Mouse (Mus musculus): Measurements from ENCODE around the gene Xylt2. TPM values are rescaled to one million over a fixed set of nuclear protein-coding genes. Genes with fewer than 3 reads are reported as not detected.

Xylt2 gene
- polyA plus RNA-seq, 1 experiment from 2014 or later, result 31.5 TPM

GRCm38 (mm10) chr11:94617646-94618045 lies 59.7 kb downstream of the Xylt2 start:
- Histone ChIP-seq H3K4me2 (no peak overlapping the region), H3K27ac (ENCODE audit: low read depth) (no peak overlapping the region), H3K4me1 (ENCODE audit: insufficient read depth) (no peaks in the 10 kb centered on the region), H3K9ac (no peak overlapping the region), H3K4me3 (ENCODE audit: low read depth, low read length) (no peak overlapping the region), H3K36me3 (ENCODE audit: insufficient read depth) (no peaks in the 10 kb centered on the region), H3K9me3 (ENCODE audit: low read depth, low read length) (no peaks in the 10 kb centered on the region), H3K27me3 (ENCODE audit: insufficient read depth, low read length) (no peaks in the 10 kb centered on the region)
- WGBS, result 79% methylated on average over 2 of the region's 2 CpGs
- DNase-seq (no peak), ATAC-seq (ENCODE audit: insufficient read depth) (no peak)
- TF ChIP-seq CTCF (IDR thresholded peaks at IDR 0.05; ENCODE audit: low read depth), result no peak

- DNase-seq (no peak), ATAC-seq (ENCODE audit: insufficient read depth) (no peak)
- no peaks in the 10 kb centered on the region for H3K4me1 ChIP-seq (ENCODE audit: insufficient read depth)
- no peak overlapping the region for H3K4me3 ChIP-seq (ENCODE audit: low read depth, low read length)
- TF ChIP-seq CTCF (IDR thresholded peaks at IDR 0.05; ENCODE audit: low read depth), result no peak
- no peak overlapping the region for H3K4me2 ChIP-seq
- no peak overlapping the region for H3K27ac ChIP-seq (ENCODE audit: low read depth)
- no peaks in the 10 kb centered on the region for H3K27me3 ChIP-seq (ENCODE audit: insufficient read depth, low read length)
- 27% methylated on average over 4 of the region's 4 CpGs for WGBS
- no peaks in the 10 kb centered on the region for H3K9me3 ChIP-seq (ENCODE audit: low read depth, low read length)
- H3K36me3 ChIP-seq (ENCODE audit: insufficient read depth), result no peaks in the 10 kb centered on the region
- no peak overlapping the region for H3K9ac ChIP-seq
Observed at GRCm38 (mm10) chr11:94615494-94615893, 61.8 kb downstream of the Xylt2 start.

GRCm38 (mm10) chr11:94614603-94615002 lies 62.7 kb downstream of the Xylt2 start:
- Histone ChIP-seq H3K27ac (ENCODE audit: low read depth) (no peak overlapping the region), H3K27me3 (ENCODE audit: insufficient read depth, low read length) (no peaks in the 10 kb centered on the region), H3K4me2 (no peak overlapping the region), H3K4me1 (ENCODE audit: insufficient read depth) (no peaks in the 10 kb centered on the region), H3K4me3 (ENCODE audit: low read depth, low read length) (no peak overlapping the region), H3K9ac (no peak overlapping the region), H3K36me3 (ENCODE audit: insufficient read depth) (no peaks in the 10 kb centered on the region), H3K9me3 (ENCODE audit: low read depth, low read length) (no peaks in the 10 kb centered on the region)
- no peak for ATAC-seq (ENCODE audit: insufficient read depth)
- TF ChIP-seq CTCF (IDR thresholded peaks at IDR 0.05; ENCODE audit: low read depth), result no peak
- 67% methylated on average over 4 of the region's 4 CpGs for WGBS
- no peak for DNase-seq

Other genes with a start within 250 kb of the Xylt2 start
- 12.9 and 13.5 TPM in 2 replicates for gene Cacna1g, start 203.3 kb downstream of the Xylt2 start, polyA plus RNA-seq (2014; fragmentation: Nextera tagmentation; extraction: Ambion mirVana)
- gene Spata20, start 191.3 kb downstream of the Xylt2 start, polyA plus RNA-seq (2014; fragmentation: Nextera tagmentation; extraction: Ambion mirVana), result 0.42 TPM in 1 of 2 replicates, not detected in the other
- gene Epn3, start 177.5 kb downstream of the Xylt2 start, polyA plus RNA-seq (2014; fragmentation: Nextera tagmentation; extraction: Ambion mirVana), result 14.1 and 15.9 TPM in 2 replicates
- 3.2 and 3.3 TPM in 2 replicates for gene Mycbpap, start 155.8 kb downstream of the Xylt2 start, polyA plus RNA-seq (2014; fragmentation: Nextera tagmentation; extraction: Ambion mirVana)
- 3.6 and 4.2 TPM in 2 replicates for gene Rsad1, start 128.3 kb downstream of the Xylt2 start, polyA plus RNA-seq (2014; fragmentation: Nextera tagmentation; extraction: Ambion mirVana)
- gene Chad, start 112.5 kb downstream of the Xylt2 start, polyA plus RNA-seq (2014; fragmentation: Nextera tagmentation; extraction: Ambion mirVana), result 1.6 and 2.0 TPM in 2 replicates
- gene Acsf2, start 75.6 kb downstream of the Xylt2 start, polyA plus RNA-seq (2014; fragmentation: Nextera tagmentation; extraction: Ambion mirVana), result 10.2 and 10.4 TPM in 2 replicates
- gene Lrrc59, start 47.7 kb downstream of the Xylt2 start, polyA plus RNA-seq (2014; fragmentation: Nextera tagmentation; extraction: Ambion mirVana), result 211 and 222 TPM in 2 replicates
- gene Mrpl27, start 23.7 kb downstream of the Xylt2 start, polyA plus RNA-seq (2014; fragmentation: Nextera tagmentation; extraction: Ambion mirVana), result 137 TPM in 2 replicates
- 30.0 and 35.4 TPM in 2 replicates for gene Eme1, start 23.6 kb downstream of the Xylt2 start, polyA plus RNA-seq (2014; fragmentation: Nextera tagmentation; extraction: Ambion mirVana)
- gene Gm11541, start 27.0 kb upstream of the Xylt2 start, polyA plus RNA-seq (2014; fragmentation: Nextera tagmentation; extraction: Ambion mirVana), result 1.5 and 2.0 TPM in 2 replicates
- 0.20 and 0.21 TPM in 2 replicates for gene Cdc34b, start 64.3 kb upstream of the Xylt2 start, polyA plus RNA-seq (2014; fragmentation: Nextera tagmentation; extraction: Ambion mirVana)
- not detected in 2 replicates for gene Tmem92, start 105.2 kb upstream of the Xylt2 start, polyA plus RNA-seq (2014; fragmentation: Nextera tagmentation; extraction: Ambion mirVana)